Mouse (Mus musculus): ENCODE measurements around the gene Pik3ca. TPM values are rescaled to one million over a fixed set of nuclear protein-coding genes. Genes with fewer than 3 reads are reported as not detected.
A peak's percentile ranks its signal among the peaks of the same experiment; 100 is the strongest.

The Pik3ca gene
- polyA plus RNA-seq, 1 experiment from 2014 or later, result 16.2 TPM

DNA sequence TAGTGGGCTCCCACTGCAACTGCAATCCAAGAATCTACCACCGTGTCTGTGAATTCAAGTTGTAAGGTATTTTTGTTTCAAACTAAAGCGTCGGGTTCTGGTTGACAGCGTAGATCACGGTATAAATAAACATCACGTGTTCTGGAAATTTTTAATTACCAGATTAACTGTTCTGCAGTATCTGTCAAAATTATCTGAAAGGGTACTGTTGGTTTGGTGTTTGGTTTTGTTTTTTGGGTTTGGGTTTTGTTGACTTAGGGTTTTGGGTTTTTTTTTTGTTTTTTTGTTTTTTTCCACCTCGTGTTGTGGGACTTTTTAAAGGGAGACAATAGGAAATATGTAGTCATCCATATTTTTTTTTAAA lies 686 bp downstream of the Pik3ca start:
- no peaks in the 10 kb centered on the region for H3K36me3 ChIP-seq (ENCODE audit: control insufficient read depth, insufficient read depth, low read length)
- peak overlapping the region; percentile 74 for H3K4me3 ChIP-seq (ENCODE audit: low read length)
- H3K9me3 ChIP-seq (ENCODE audit: control insufficient read depth, low read length), result no peaks in the 10 kb centered on the region
- peak overlapping the region; percentile 96; the same call in 1 of the 2 replicates for H3K9ac ChIP-seq (ENCODE audit: low read depth, low read length)
- peak overlapping the region; percentile 46 for H3K4me2 ChIP-seq (replicated peaks; ENCODE audit: low read depth, low read length)
- no peak overlapping the region for H3K27ac ChIP-seq (ENCODE audit: low read depth, low read length)
- H3K4me1 ChIP-seq (ENCODE audit: control insufficient read depth, insufficient read depth, low read length), result peaks cover 21% of the 10 kb centered on the region
- WGBS, result under 1% methylated on average over 7 of the region's 7 CpGs
- H3K27me3 ChIP-seq (ENCODE audit: control insufficient read depth, insufficient read depth, low read length), result no peaks in the 10 kb centered on the region
- ATAC-seq (ENCODE audit: low FRiP score, low TSS enrichment), result no peak

DNA sequence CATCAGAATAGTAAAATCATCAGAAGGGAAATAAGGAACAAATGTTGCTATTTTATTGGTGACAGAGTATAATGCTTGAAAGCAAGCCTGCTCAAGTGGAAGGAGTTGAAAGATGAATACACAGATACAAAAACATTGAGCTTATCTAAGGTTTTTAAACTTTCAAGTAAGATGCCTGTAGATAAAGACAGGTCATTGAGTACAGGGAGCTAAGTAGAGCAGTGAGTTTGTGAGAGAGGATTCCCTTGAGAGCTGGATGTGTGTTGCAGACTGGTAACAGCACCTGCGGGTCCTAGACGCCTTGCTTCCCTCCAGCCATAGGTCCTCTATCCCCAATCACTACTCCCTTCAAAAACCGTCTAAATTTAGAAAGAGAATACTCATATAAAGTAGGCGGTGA lies 1.2 kb downstream of the Pik3ca start:
- no peaks in the 10 kb centered on the region for H3K36me3 ChIP-seq (ENCODE audit: control insufficient read depth, insufficient read depth, low read length)
- peaks cover 21% of the 10 kb centered on the region for H3K4me1 ChIP-seq (ENCODE audit: control insufficient read depth, insufficient read depth, low read length)
- no peaks in the 10 kb centered on the region for H3K9me3 ChIP-seq (ENCODE audit: control insufficient read depth, low read length)
- H3K4me2 ChIP-seq (replicated peaks; ENCODE audit: low read depth, low read length), result peak overlapping the region; percentile 46
- WGBS, result 21% methylated on average over 4 of the region's 4 CpGs
- H3K4me3 ChIP-seq (ENCODE audit: low read length), result peak overlapping the region; percentile 74
- no peak for ATAC-seq (ENCODE audit: low FRiP score, low TSS enrichment)
- H3K27ac ChIP-seq (ENCODE audit: low read depth, low read length), result no peak overlapping the region
- H3K27me3 ChIP-seq (ENCODE audit: control insufficient read depth, insufficient read depth, low read length), result no peaks in the 10 kb centered on the region
- H3K9ac ChIP-seq (ENCODE audit: low read depth, low read length), result peak overlapping the region; percentile 5; the same call in 1 of the 2 replicates

DNA sequence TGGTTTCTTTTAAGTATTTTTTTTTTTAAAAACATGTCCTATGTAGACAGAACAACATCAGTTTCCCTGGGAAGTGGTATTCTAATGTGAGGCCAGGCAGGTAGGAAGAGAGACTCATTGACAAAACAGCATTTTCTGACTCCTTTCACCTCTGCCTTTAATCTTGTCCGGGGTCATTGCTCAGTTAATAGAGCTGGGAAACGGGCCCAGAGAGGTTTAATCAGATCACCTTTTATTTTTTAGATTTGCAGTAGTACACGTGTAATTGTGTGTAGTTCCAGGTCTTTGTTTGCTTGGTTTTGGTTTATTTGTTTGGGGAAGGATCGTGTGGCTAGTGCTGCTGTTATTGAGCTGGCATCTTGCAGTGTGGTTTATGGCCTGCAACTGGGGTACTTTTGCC lies 1.9 kb downstream of the Pik3ca start:
- Histone ChIP-seq H3K27ac (ENCODE audit: low read depth, low read length) (no peak overlapping the region), H3K4me1 (ENCODE audit: control insufficient read depth, insufficient read depth, low read length) (peaks cover 21% of the 10 kb centered on the region), H3K27me3 (ENCODE audit: control insufficient read depth, insufficient read depth, low read length) (no peaks in the 10 kb centered on the region), H3K9me3 (ENCODE audit: control insufficient read depth, low read length) (no peaks in the 10 kb centered on the region), H3K4me3 (ENCODE audit: low read length) (no peak overlapping the region), H3K9ac (ENCODE audit: low read depth, low read length) (no peak overlapping the region), H3K36me3 (ENCODE audit: control insufficient read depth, insufficient read depth, low read length) (no peaks in the 10 kb centered on the region), H3K4me2 (replicated peaks; ENCODE audit: low read depth, low read length) (no peak overlapping the region; the same call in 1 of the 2 replicates)
- WGBS, result 16% methylated on average over 4 of the region's 4 CpGs
- no peak for ATAC-seq (ENCODE audit: low FRiP score, low TSS enrichment)

DNA sequence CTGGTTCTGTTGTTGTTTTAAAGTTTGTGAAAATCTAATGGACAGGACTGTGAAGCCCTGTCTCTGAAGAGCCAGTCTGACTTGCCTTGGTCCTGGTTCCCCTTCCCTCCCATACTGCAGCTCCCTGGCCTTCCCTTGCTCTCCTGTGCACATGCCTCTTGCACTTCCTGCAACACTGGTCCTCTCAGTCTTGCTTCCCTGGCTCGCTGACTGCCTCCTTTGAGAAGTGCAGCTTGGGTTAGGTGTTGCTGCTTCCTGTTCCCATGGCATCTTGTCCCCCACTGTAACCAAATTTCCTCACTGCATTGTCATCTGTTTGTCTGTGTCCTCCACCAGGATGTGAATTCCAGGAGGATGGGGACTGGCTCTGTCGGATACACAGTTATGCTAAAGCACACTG lies 2.5 kb downstream of the Pik3ca start:
- H3K4me1 ChIP-seq (ENCODE audit: control insufficient read depth, insufficient read depth, low read length), result peaks cover 21% of the 10 kb centered on the region
- H3K9ac ChIP-seq (ENCODE audit: low read depth, low read length), result no peak overlapping the region
- no peak for ATAC-seq (ENCODE audit: low FRiP score, low TSS enrichment)
- no peaks in the 10 kb centered on the region for H3K27me3 ChIP-seq (ENCODE audit: control insufficient read depth, insufficient read depth, low read length)
- H3K4me3 ChIP-seq (ENCODE audit: low read length), result no peak overlapping the region
- H3K9me3 ChIP-seq (ENCODE audit: control insufficient read depth, low read length), result no peaks in the 10 kb centered on the region
- H3K27ac ChIP-seq (ENCODE audit: low read depth, low read length), result no peak overlapping the region
- no peaks in the 10 kb centered on the region for H3K36me3 ChIP-seq (ENCODE audit: control insufficient read depth, insufficient read depth, low read length)
- H3K4me2 ChIP-seq (replicated peaks; ENCODE audit: low read depth, low read length), result no peak overlapping the region
- WGBS, result 41% methylated on average over 2 of the region's 2 CpGs

DNA sequence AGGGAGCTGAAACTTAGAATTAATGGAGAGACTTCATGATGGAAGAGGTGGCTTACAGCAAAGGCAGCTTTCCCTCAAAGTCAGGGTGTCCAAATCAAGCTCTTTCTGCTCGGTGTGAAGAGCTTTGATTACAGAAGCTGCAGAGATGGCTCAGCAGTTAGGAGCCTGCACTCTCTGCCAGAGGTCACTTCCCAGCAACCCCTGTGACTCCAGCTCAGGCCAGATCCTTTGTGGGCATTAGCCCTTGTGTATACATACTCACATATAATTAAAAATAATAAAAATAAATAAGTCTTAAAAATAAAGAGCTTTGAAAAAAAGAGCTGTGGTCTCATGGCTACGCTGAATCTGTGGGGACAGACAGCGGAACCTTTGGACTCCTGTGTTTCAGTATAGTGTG lies 4.1 kb downstream of the Pik3ca start:
- Histone ChIP-seq H3K4me2 (replicated peaks; ENCODE audit: low read depth, low read length) (no peak overlapping the region), H3K36me3 (ENCODE audit: control insufficient read depth, insufficient read depth, low read length) (no peaks in the 10 kb centered on the region), H3K9ac (ENCODE audit: low read depth, low read length) (no peak overlapping the region), H3K9me3 (ENCODE audit: control insufficient read depth, low read length) (no peaks in the 10 kb centered on the region), H3K27me3 (ENCODE audit: control insufficient read depth, insufficient read depth, low read length) (no peaks in the 10 kb centered on the region), H3K4me3 (ENCODE audit: low read length) (no peak overlapping the region), H3K4me1 (ENCODE audit: control insufficient read depth, insufficient read depth, low read length) (peaks cover 21% of the 10 kb centered on the region), H3K27ac (ENCODE audit: low read depth, low read length) (no peak overlapping the region)
- no peak for ATAC-seq (ENCODE audit: low FRiP score, low TSS enrichment)
- WGBS, result 74% methylated on average over 3 of the region's 3 CpGs

DNA sequence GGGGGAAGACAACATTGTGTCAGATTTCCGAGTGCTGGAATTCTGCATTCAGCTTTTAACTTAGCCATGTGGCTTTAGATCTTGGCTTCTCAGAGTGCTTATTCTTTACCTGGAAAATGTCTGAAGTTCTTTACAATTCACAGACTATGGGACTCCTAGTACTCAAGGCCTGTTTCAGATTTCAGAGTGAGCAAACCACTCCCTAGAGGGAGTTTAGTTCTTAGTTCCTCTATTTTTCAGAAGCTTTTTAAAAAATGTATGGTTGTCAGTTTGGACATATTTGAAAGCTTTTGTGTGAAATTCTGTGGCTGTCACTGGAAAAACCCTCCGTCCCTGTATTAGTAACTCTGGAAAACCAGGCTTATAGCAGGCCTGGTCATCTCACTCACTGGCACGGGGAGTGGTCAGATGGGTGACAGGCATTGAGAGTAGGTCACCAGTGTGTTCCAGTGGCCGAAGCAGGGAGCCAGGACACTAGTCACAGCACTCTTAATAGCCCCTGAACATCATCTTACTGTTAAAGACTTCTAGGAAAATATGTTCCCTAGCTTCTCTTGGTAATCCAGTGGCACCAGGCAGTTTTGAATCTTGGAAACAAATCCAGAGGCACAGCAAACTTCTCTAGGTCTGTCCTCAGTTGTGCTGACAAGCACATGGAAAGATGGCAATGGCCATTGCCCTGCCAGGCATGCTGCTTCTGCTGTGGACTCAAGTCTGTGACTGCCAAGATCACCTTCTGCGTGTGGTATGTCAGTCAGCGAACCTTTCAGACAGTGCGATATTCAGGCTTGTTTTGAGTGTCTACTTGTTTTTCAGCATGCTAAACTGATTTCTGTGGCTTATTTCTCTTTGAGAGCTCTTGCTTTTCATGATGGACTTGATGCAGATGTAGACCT lies 5.8 kb downstream of the Pik3ca start:
- no peak overlapping the region for H3K4me2 ChIP-seq (replicated peaks; ENCODE audit: low read depth, low read length)
- no peak overlapping the region for H3K9ac ChIP-seq (ENCODE audit: low read depth, low read length)
- H3K4me1 ChIP-seq (ENCODE audit: control insufficient read depth, insufficient read depth, low read length), result peaks cover 21% of the 10 kb centered on the region
- WGBS, result 71% methylated on average over 7 of the region's 7 CpGs
- no peak for ATAC-seq (ENCODE audit: low FRiP score, low TSS enrichment)
- no peaks in the 10 kb centered on the region for H3K36me3 ChIP-seq (ENCODE audit: control insufficient read depth, insufficient read depth, low read length)
- H3K4me3 ChIP-seq (ENCODE audit: low read length), result no peak overlapping the region
- H3K27me3 ChIP-seq (ENCODE audit: control insufficient read depth, insufficient read depth, low read length), result no peaks in the 10 kb centered on the region
- no peaks in the 10 kb centered on the region for H3K9me3 ChIP-seq (ENCODE audit: control insufficient read depth, low read length)
- no peak overlapping the region for H3K27ac ChIP-seq (ENCODE audit: low read depth, low read length)

DNA sequence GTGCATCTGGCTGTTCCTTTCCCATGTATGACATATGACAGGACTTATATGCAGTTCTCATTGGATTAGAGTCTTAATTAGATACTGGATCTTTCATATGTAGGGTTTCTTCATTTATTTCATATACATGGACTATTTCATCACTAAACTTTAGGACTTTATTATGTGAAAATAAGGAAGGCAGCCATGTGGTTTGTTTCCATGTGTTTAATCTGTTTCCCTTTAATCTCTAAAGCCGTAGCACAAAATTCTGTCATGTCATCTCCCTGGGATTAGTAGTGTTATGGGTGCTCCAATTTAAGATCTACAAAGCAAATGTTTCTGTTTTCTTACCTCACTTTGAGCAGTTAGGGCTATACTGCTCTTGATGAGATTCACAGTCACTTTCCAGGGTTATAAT lies 8.2 kb downstream of the Pik3ca start:
- H3K4me1 ChIP-seq (ENCODE audit: control insufficient read depth, insufficient read depth, low read length), result 0 out of 2 replicates have a peak, but pooled peaks cover 1% of the 10 kb centered on the region
- H3K9ac ChIP-seq (ENCODE audit: low read depth, low read length), result no peak overlapping the region
- H3K4me2 ChIP-seq (replicated peaks; ENCODE audit: low read depth, low read length), result no peak overlapping the region
- no peaks in the 10 kb centered on the region for H3K9me3 ChIP-seq (ENCODE audit: control insufficient read depth, low read length)
- no peaks in the 10 kb centered on the region for H3K27me3 ChIP-seq (ENCODE audit: control insufficient read depth, insufficient read depth, low read length)
- WGBS, result 86% methylated on average over 1 of the region's 1 CpGs
- H3K27ac ChIP-seq (ENCODE audit: low read depth, low read length), result no peak overlapping the region
- no peaks in the 10 kb centered on the region for H3K36me3 ChIP-seq (ENCODE audit: control insufficient read depth, insufficient read depth, low read length)
- no peak overlapping the region for H3K4me3 ChIP-seq (ENCODE audit: low read length)
- ATAC-seq (ENCODE audit: low FRiP score, low TSS enrichment), result no peak

DNA sequence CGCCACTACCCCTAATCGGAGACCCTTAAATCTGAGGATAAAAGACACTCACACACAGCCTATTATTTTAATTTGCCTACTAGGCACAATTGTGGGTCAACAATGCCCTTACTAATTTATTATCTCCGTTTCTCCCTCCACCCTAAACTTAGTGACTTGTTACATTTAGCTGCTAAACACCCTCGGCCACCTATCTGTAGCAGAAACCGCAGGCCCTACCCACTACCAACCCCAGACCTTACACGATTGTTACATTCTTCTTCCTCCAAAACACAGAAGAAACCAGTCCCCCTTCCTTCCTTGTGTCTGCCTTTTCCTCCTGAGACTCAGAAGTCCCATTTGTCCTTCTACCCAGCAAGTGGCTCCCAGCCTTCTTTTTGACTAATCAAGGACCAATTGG lies 9.3 kb downstream of the Pik3ca start:
- H3K4me1 ChIP-seq (ENCODE audit: control insufficient read depth, insufficient read depth, low read length), result no peaks in the 10 kb centered on the region
- H3K4me3 ChIP-seq (ENCODE audit: low read length), result no peak overlapping the region
- 68% methylated on average over 6 of the region's 6 CpGs for WGBS
- no peak for ATAC-seq (ENCODE audit: low FRiP score, low TSS enrichment)
- H3K9ac ChIP-seq (ENCODE audit: low read depth, low read length), result no peak overlapping the region
- H3K27me3 ChIP-seq (ENCODE audit: control insufficient read depth, insufficient read depth, low read length), result no peaks in the 10 kb centered on the region
- H3K4me2 ChIP-seq (replicated peaks; ENCODE audit: low read depth, low read length), result no peak overlapping the region
- H3K9me3 ChIP-seq (ENCODE audit: control insufficient read depth, low read length), result no peaks in the 10 kb centered on the region
- H3K36me3 ChIP-seq (ENCODE audit: control insufficient read depth, insufficient read depth, low read length), result no peaks in the 10 kb centered on the region
- H3K27ac ChIP-seq (ENCODE audit: low read depth, low read length), result no peak overlapping the region

DNA sequence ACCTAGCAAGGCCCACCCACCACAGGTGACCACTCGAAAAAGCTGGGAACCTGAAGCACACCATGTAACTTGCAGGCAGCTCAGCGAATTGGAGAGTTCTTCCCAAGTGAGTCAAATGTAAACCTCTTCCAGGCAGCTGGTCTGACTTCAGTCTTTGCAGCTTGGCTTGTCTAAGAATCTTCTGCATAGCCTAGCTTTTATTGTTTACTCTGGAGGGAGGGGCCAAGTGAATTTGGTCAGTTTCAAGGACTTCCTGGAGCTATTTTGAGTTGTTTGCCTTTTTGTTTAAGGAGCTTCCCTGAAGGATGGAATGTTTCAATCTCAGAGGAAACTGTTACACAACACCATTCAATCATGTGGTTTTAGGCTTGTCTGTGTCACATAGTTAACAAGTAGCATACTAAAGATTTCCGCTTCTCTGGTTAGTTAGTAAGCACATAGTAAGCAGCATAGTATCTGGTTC lies 11.4 kb downstream of the Pik3ca start:
- no peak overlapping the region for H3K4me2 ChIP-seq (replicated peaks; ENCODE audit: low read depth, low read length)
- no peak for ATAC-seq (ENCODE audit: low FRiP score, low TSS enrichment)
- no peaks in the 10 kb centered on the region for H3K36me3 ChIP-seq (ENCODE audit: control insufficient read depth, insufficient read depth, low read length)
- H3K4me1 ChIP-seq (ENCODE audit: control insufficient read depth, insufficient read depth, low read length), result 0 out of 2 replicates have a peak, but pooled peaks cover 2% of the 10 kb centered on the region
- H3K9ac ChIP-seq (ENCODE audit: low read depth, low read length), result no peak overlapping the region
- no peaks in the 10 kb centered on the region for H3K9me3 ChIP-seq (ENCODE audit: control insufficient read depth, low read length)
- WGBS, result 93% methylated on average over 3 of the region's 3 CpGs
- H3K27me3 ChIP-seq (ENCODE audit: control insufficient read depth, insufficient read depth, low read length), result no peaks in the 10 kb centered on the region
- no peak overlapping the region for H3K4me3 ChIP-seq (ENCODE audit: low read length)
- no peak overlapping the region for H3K27ac ChIP-seq (ENCODE audit: low read depth, low read length)
